Mouse (Mus musculus) embryonic fibroblast, embryonic 13.5 days (primary cell): ENCODE measurements around the gene BC037034. TPM values are rescaled to one million over a fixed set of nuclear protein-coding genes. Genes with fewer than 3 reads are reported as not detected.

Source experiments
- H3K27ac ChIP-seq: 2 replicates; pipeline ENCODE4 v1.5.1; 2012; ENCODE audit warnings: low read length, control low read depth, inconsistent platforms; ENCODE audit not compliant: insufficient read depth
- H3K4me1 ChIP-seq: 2 replicates; pipeline ENCODE4 v1.6.1; 2011; ENCODE audit warnings: low read length; ENCODE audit not compliant: control insufficient read depth, insufficient read depth
- H3K4me3 ChIP-seq: 2 replicates; pipeline ENCODE4 v1.5.1; 2011; ENCODE audit warnings: mild to moderate bottlenecking, control low read depth, low read length; ENCODE audit not compliant: insufficient read depth
- CTCF ChIP-seq: IDR thresholded peaks from 2 replicates; pipeline ENCODE4 v1.5.1; 2011; ENCODE audit warnings: mild to moderate bottlenecking, control low read depth, low read length, moderate library complexity, borderline replicate concordance; ENCODE audit not compliant: insufficient read depth
- POLR2A ChIP-seq: IDR thresholded peaks from 2 replicates; pipeline ENCODE4 v1.6.1; 2011; ENCODE audit warnings: low read depth, mild to moderate bottlenecking, control low read depth, low read length, moderate library complexity
- polyA plus RNA-seq: library from polyadenylated mRNA; stranded (reverse); fragments of >200 nt; gene quantifications from 2 replicates; pipeline ENCODE4 v1.2.4, GENCODE M21; 2011; ENCODE audit warnings: low read depth; ENCODE audit not compliant: missing spikeins, insufficient read length

BC037034 gene
- polyA plus RNA-seq: 18.0 and 18.2 TPM in 2 replicates

DNA sequence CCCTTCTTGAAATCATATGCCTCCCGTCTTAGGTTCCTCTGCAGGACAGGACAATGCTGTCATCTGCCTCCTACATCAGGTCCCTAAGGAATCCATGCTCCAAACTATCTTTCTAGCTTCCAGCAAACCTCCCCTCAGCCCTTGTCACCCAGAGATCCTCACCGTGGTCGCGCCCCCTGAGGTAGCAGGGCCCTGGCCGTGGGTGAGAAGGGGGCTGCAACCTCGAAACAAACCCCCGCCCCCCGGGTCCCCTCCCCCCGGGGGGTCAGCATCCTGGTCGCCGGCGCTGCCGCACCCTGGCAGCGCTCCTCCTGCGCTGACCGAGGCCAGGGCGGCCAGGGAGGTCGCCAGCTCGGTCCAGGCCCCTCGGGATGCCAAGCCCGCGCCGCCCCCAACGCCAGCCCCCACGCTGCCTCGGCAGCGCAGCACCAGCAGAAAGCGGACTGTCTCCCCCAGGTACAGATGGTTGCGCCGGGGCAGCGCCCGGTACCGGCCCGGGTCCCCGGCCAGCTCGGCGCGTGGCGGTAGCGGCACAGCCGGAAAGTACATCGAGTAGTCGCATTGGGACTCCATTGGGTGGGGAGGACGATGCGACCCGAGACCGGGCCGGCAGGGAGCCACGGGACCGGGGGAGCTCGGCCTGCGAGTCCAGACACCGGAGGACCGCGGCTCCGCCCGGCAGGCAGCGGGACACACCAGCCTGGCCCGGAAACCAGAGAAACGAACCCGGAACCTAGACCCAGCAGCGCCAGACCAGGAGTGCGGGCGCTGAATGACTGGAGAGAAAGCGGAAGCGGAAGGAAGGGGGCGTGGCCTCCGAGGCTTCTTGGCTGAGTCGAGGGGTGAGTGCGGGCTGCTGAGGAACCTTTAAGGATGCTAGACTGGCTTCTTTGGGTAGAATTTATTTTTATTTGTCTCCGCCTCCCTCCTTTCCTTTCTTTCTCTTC lies at the start of gene BC037034:
BC037034 (minus strand) TSS at position 774 of the 947 bp plus-strand sequence.
- H3K4me3 ChIP-seq: peak within 1 kb of the TSS; percentile 64
- TF ChIP-seq POLR2A: peak; percentile 96
- no peak for TF ChIP-seq CTCF
- peaks cover 3% of the 10 kb centered on the region for H3K4me1 ChIP-seq
- peak within 1 kb of the TSS; percentile 30 for H3K27ac ChIP-seq

- Histone ChIP-seq H3K27ac (no peak overlapping the region), H3K4me1 (no peaks in the 10 kb centered on the region), H3K4me3 (no peak overlapping the region)
- TF ChIP-seq CTCF: no peak
- no peak for TF ChIP-seq POLR2A
Observed at GRCm38 (mm10) chr5:138312795-138313194, 49.0 kb upstream of the BC037034 start.

DNA sequence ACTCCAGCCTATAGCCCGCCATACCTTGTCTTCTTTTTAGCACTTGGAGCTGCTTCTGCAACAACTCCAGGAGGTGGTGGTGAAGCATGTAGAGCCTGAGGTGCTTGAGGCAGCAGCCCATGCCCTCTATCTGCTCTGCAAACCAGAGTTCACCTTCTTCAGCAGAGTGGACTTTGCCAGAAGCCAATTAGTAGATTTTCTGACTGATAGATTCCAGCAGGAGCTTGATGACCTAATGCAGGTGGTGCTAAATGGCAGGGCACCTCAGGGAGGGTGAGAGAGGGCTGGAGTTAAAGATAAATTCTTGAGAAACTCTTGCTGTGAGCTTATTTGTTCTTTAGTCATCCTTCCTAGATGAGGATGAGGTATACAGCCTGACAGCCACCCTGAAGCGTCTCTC lies 35.8 kb upstream of the BC037034 start:
- H3K4me3 ChIP-seq: no peak overlapping the region
- H3K4me1 ChIP-seq: no peaks in the 10 kb centered on the region
- H3K27ac ChIP-seq: no peak overlapping the region
- TF ChIP-seq POLR2A: no peak
- TF ChIP-seq CTCF: no peak

GRCm38 (mm10) chr5:138294158-138294557 lies 30.3 kb upstream of the BC037034 start:
- no peak for TF ChIP-seq POLR2A
- TF ChIP-seq CTCF: no peak
- Histone ChIP-seq H3K4me3 (no peak overlapping the region), H3K4me1 (no peaks in the 10 kb centered on the region), H3K27ac (no peak overlapping the region)

DNA sequence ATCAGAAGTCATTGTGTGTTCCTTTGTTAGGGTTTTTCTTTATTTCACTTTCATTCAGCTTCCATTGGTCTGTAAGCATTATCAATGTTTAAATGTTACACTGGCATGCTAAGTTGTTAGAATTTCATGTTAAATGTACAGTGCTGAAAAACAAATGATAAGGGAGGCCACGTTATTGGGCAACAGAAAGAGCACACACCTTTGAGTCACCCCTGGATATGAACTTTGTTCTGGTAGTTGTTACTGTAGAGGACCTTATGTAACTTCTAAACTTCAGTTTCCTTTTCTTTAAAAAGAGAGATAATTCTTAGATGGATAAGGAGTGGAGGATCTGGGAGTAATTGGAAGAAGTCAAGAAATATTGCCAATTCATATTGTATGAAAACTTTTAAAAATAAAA lies 27.8 kb upstream of the BC037034 start:
- H3K27ac ChIP-seq: no peak overlapping the region
- TF ChIP-seq POLR2A (no peak), CTCF (no peak)
- H3K4me3 ChIP-seq: no peak overlapping the region
- H3K4me1 ChIP-seq: no peaks in the 10 kb centered on the region

GRCm38 (mm10) chr5:138287861-138288260 lies 24.0 kb upstream of the BC037034 start:
- Histone ChIP-seq H3K4me3 (no peak overlapping the region), H3K4me1 (no peaks in the 10 kb centered on the region), H3K27ac (no peak overlapping the region)
- no peak for TF ChIP-seq CTCF
- TF ChIP-seq POLR2A: no peak

DNA sequence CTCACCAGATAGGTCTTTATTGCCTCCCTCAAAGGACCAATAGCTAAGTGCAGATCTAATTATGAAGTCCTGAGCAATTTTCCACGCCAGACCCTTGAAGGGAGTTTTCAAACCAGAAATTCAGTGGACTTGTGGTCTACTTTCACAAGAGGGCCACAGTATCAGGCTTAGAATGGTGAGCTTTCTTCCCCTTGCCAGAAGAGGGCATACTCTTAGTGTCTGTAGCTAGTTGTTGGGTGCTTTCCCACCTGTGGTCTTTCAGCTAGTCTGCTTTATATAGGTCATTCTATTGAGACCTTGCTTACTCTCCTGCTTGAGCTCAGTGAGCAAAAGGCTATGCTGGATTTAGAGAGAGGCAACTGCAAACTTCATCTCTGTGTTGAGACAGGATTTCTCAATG lies 19.7 kb upstream of the BC037034 start:
- TF ChIP-seq CTCF (no peak), POLR2A (no peak)
- H3K27ac ChIP-seq: no peak overlapping the region
- no peak overlapping the region for H3K4me3 ChIP-seq
- H3K4me1 ChIP-seq: no peaks in the 10 kb centered on the region; the same call in 1 of the 2 replicates

GRCm38 (mm10) chr5:138281798-138282197 lies 18.0 kb upstream of the BC037034 start:
- H3K27ac ChIP-seq: no peak overlapping the region
- TF ChIP-seq CTCF (no peak), POLR2A (no peak)

GRCm38 (mm10) chr5:138280829-138281228 lies 17.0 kb upstream of the BC037034 start:
- Histone ChIP-seq H3K4me1 (no peaks in the 10 kb centered on the region; the same call in 1 of the 2 replicates), H3K4me3 (no peak overlapping the region), H3K27ac (no peak overlapping the region)
- TF ChIP-seq POLR2A (no peak), CTCF (no peak)

More at GRCm38 (mm10) chr5:138281798-138282197, 18.0 kb upstream of the BC037034 start:
- Histone ChIP-seq H3K4me1 (no peaks in the 10 kb centered on the region; the same call in 1 of the 2 replicates), H3K4me3 (no peak overlapping the region)

GRCm38 (mm10) chr5:138280425-138280768 lies 16.6 kb upstream of the BC037034 start:
- Histone ChIP-seq H3K27ac (no peak overlapping the region), H3K4me3 (no peak overlapping the region)

More at GRCm38 (mm10) chr5:138280425-138280768, 16.6 kb upstream of the BC037034 start:
- H3K4me1 ChIP-seq: no peaks in the 10 kb centered on the region; the same call in 1 of the 2 replicates
- TF ChIP-seq CTCF (no peak), POLR2A (no peak)
